Mouse (Mus musculus) urinary bladder, postnatal 36 days (tissue): ENCODE measurements around the gene Lamb3.
"Not testable (repeated sequence)": the region's sequence is repeated elsewhere in the genome, so short reads cannot be mapped to it uniquely, and the experiment has no call there.

Experiments used
- DNase-seq, 2 experiments: peaks; one replicate each; pipeline ENCODE4 v3.0.0; 2022; ENCODE audit warnings: low spot score in 2 of 2, mixed read lengths in 1 of 2

Gene Lamb3

GRCm38 (mm10) chr1:193279492-193279891 lies 72.0 kb downstream of the Lamb3 start:
- DNase-seq = no peak

- no peak for DNase-seq
Measured at GRCm38 (mm10) chr1:193281344-193281743, 73.8 kb downstream of the Lamb3 start.

GRCm38 (mm10) chr1:193284228-193284779 lies 76.8 kb downstream of the Lamb3 start:
- no peak for DNase-seq

GRCm38 (mm10) chr1:193285766-193286325 lies 78.3 kb downstream of the Lamb3 start:
- not testable (repeated sequence) for DNase-seq

GRCm38 (mm10) chr1:193287578-193287977 lies 80.1 kb downstream of the Lamb3 start:
- no peak for DNase-seq

GRCm38 (mm10) chr1:193289076-193289475 lies 81.6 kb downstream of the Lamb3 start:
- no peak for DNase-seq

- no peak for DNase-seq
Measured at GRCm38 (mm10) chr1:193289914-193290313, 82.4 kb downstream of the Lamb3 start.

- DNase-seq = no peak
Measured at GRCm38 (mm10) chr1:193290686-193291085, 83.2 kb downstream of the Lamb3 start.

- DNase-seq = no peak
Measured at GRCm38 (mm10) chr1:193293039-193293438, 85.5 kb downstream of the Lamb3 start.

GRCm38 (mm10) chr1:193293926-193294325 lies 86.4 kb downstream of the Lamb3 start:
- DNase-seq = no peak

GRCm38 (mm10) chr1:193295920-193296319 lies 88.4 kb downstream of the Lamb3 start:
- no peak for DNase-seq

GRCm38 (mm10) chr1:193298141-193298765 lies 90.8 kb downstream of the Lamb3 start:
- no peak for DNase-seq

GRCm38 (mm10) chr1:193299995-193300394 lies 92.5 kb downstream of the Lamb3 start:
- peak; percentile 30 to 37 for DNase-seq

GRCm38 (mm10) chr1:193301216-193302092 lies 94.0 kb downstream of the Lamb3 start:
- peak; percentile 76 to 83 for DNase-seq

GRCm38 (mm10) chr1:193302093-193302405 lies 94.5 kb downstream of the Lamb3 start:
- DNase-seq = peak in 1 of 2 experiments; percentile 13

GRCm38 (mm10) chr1:193303096-193303495 lies 95.6 kb downstream of the Lamb3 start:
- no peak for DNase-seq

GRCm38 (mm10) chr1:193305386-193305785 lies 97.9 kb downstream of the Lamb3 start:
- DNase-seq = no peak

- no peak for DNase-seq
Measured at GRCm38 (mm10) chr1:193306832-193307231, 99.3 kb downstream of the Lamb3 start.

- DNase-seq = no peak
Measured at GRCm38 (mm10) chr1:193309785-193310518, 102.5 kb downstream of the Lamb3 start.

- DNase-seq = no peak
Measured at GRCm38 (mm10) chr1:193310519-193311085, 103.1 kb downstream of the Lamb3 start.

- DNase-seq = no peak
Measured at GRCm38 (mm10) chr1:193311596-193311995, 104.1 kb downstream of the Lamb3 start.
